19 mouse cellular contexts compared by ENCODE assay signal in genomic region chr8:112427721-112428389, GRCm38 (mm10).
DNase-seq lines count a peak whose midpoint lies in the region; ATAC-seq and TF ChIP-seq lines count a peak whose summit lies in the region.
"Had no signal": no experiment of that assay in that cellular context is flagged by ENCODE, and none has a peak within 500 bp of the region (broad histone marks: within the 10 kb centered on the region; RNA-seq: fewer than 3 reads in every experiment).

No protein-coding gene starts in this region.

- H3K4me3 ChIP-seq in forebrain, embryonic 13.5 days: peak overlapping the region; percentile 12
- H3K4me3 ChIP-seq in hindbrain, postnatal 0 days (ENCODE audit: low read length): peak overlapping the region; percentile 23
- no peak overlapping the region for H3K4me3 ChIP-seq in neural tube, embryonic 14.5 days (ENCODE audit: low read depth, low read length)
- H3K4me3 ChIP-seq: embryonic facial prominence, embryonic 10.5 days; gastrocnemius, adult 2 months had no signal

- H3K27ac ChIP-seq in forebrain, embryonic 13.5 days: no peak overlapping the region
- no peak overlapping the region for H3K27ac ChIP-seq in hindbrain, postnatal 0 days
- H3K27ac ChIP-seq in neural tube, embryonic 14.5 days (ENCODE audit: low read depth, low read length): no peak overlapping the region
- H3K27ac ChIP-seq: embryonic facial prominence, embryonic 10.5 days; gastrocnemius, adult 2 months had no signal

- peak overlapping the region; percentile 51 for H3K4me2 ChIP-seq in forebrain, embryonic 13.5 days
- peak overlapping the region; percentile 58 for H3K4me2 ChIP-seq in hindbrain, postnatal 0 days (ENCODE audit: low read depth, low read length)
- H3K4me2 ChIP-seq in neural tube, embryonic 14.5 days (ENCODE audit: low read depth, low read length): peak overlapping the region; percentile 28
- H3K4me2 ChIP-seq: heart, embryonic 11.5 days; lung, embryonic 14.5 days had no signal

- no peaks in the 10 kb centered on the region for H3K36me3 ChIP-seq in forebrain, embryonic 13.5 days (ENCODE audit: poor library complexity, severe bottlenecking)
- H3K36me3 ChIP-seq in hindbrain, postnatal 0 days (ENCODE audit: insufficient read depth, low read length): no peaks in the 10 kb centered on the region
- no peaks in the 10 kb centered on the region for H3K36me3 ChIP-seq in neural tube, embryonic 14.5 days (ENCODE audit: control insufficient read depth, insufficient read depth, low read length)
- H3K36me3 ChIP-seq: embryonic facial prominence, embryonic 10.5 days had no signal

- H3K9ac ChIP-seq in forebrain, embryonic 13.5 days: no peak overlapping the region
- H3K9ac ChIP-seq in hindbrain, postnatal 0 days (replicated peaks; ENCODE audit: low read length): peak overlapping the region; percentile 28; the same call in 1 of the 2 replicates
- H3K9ac ChIP-seq in neural tube, embryonic 14.5 days (replicated peaks; ENCODE audit: low read depth, low read length): no peak overlapping the region
- H3K9ac ChIP-seq: lung, embryonic 14.5 days had no signal

- H3K9me3 ChIP-seq in forebrain, embryonic 13.5 days (replicated peaks): no peaks in the 10 kb centered on the region
- 0 out of 2 replicates have a peak, but pooled peaks cover 2% of the 10 kb centered on the region for H3K9me3 ChIP-seq in hindbrain, postnatal 0 days (ENCODE audit: low read length)
- H3K9me3 ChIP-seq in neural tube, embryonic 14.5 days (ENCODE audit: control insufficient read depth, low read length): no peaks in the 10 kb centered on the region
- H3K9me3 ChIP-seq: embryonic facial prominence, embryonic 10.5 days had no signal

- WGBS in forebrain, embryonic 13.5 days: 22% methylated on average over 19 of the region's 19 CpGs
- 19% methylated on average over 19 of the region's 19 CpGs for WGBS in hindbrain, postnatal 0 days
- 45% methylated on average over 19 of the region's 19 CpGs for WGBS in neural tube, embryonic 14.5 days

- peak; percentile 7 to 10 for DNase-seq in layer of hippocampus, postnatal 10 days (ENCODE audit: low spot score in 2 of 2)
- no peak for DNase-seq in layer of hippocampus, postnatal 36 days
- DNase-seq in hindbrain, postnatal 0 days (ENCODE audit: low spot score): peak; percentile 9
- no peak for DNase-seq in natural killer cell, adult 2 months (ENCODE audit: low spot score in 2 of 2)
- DNase-seq in urinary bladder, postnatal 25 days (ENCODE audit: low spot score): no peak
- DNase-seq in B cell, adult 2 months: no peak
- DNase-seq: cerebellum, adult 8-10 months; gastrocnemius, adult 2 months; heart, postnatal 4 days; kidney, adult 8-10 months; kidney, postnatal 4 days; liver; lung, embryonic 14.5 days; right cerebral cortex, postnatal 25 days; thymus, adult 2 months had no signal

- ATAC-seq in forebrain, embryonic 13.5 days: no peak
- no peak for ATAC-seq in hindbrain, postnatal 0 days
- ATAC-seq in neural tube, embryonic 14.5 days (ENCODE audit: low read depth): no peak

- no peaks in the 10 kb centered on the region for H3K27me3 ChIP-seq in forebrain, embryonic 13.5 days
- no peaks in the 10 kb centered on the region for H3K27me3 ChIP-seq in hindbrain, postnatal 0 days (ENCODE audit: insufficient read depth, low read length)
- no peaks in the 10 kb centered on the region for H3K27me3 ChIP-seq in neural tube, embryonic 14.5 days (ENCODE audit: control insufficient read depth, insufficient read depth, low read length)

- H3K4me1 ChIP-seq in forebrain, embryonic 13.5 days: peaks cover 15% of the 10 kb centered on the region
- H3K4me1 ChIP-seq in hindbrain, postnatal 0 days (ENCODE audit: insufficient read depth, low read length): peaks cover 3% of the 10 kb centered on the region; the same call in 1 of the 2 replicates
- no peaks in the 10 kb centered on the region for H3K4me1 ChIP-seq in neural tube, embryonic 14.5 days (ENCODE audit: control insufficient read depth, insufficient read depth, low read length)
- H3K4me1 ChIP-seq: embryonic facial prominence, embryonic 10.5 days had no signal

- TF ChIP-seq CTCF in hindbrain, postnatal 0 days (IDR thresholded peaks at IDR 0.05; ENCODE audit: low read depth): no peak

Comparison
In these comparisons a context has a peak if more than half of its experiments do, and no peak if none do; other contexts are left out.
1. DNase-seq: peak in layer of hippocampus, postnatal 10 days (2 of 2) and hindbrain, postnatal 0 days (single experiment); none in layer of hippocampus, postnatal 36 days (0 of 2), natural killer cell, adult 2 months (0 of 2), urinary bladder, postnatal 25 days (single experiment) and B cell, adult 2 months (0 of 2).
2. Peak in every context shown above with its lines, with median percentiles within 50 percentile points of each other: H3K4me2 ChIP-seq.